ENCODE assay signal across 8 mouse cellular contexts in the genomic region with DNA sequence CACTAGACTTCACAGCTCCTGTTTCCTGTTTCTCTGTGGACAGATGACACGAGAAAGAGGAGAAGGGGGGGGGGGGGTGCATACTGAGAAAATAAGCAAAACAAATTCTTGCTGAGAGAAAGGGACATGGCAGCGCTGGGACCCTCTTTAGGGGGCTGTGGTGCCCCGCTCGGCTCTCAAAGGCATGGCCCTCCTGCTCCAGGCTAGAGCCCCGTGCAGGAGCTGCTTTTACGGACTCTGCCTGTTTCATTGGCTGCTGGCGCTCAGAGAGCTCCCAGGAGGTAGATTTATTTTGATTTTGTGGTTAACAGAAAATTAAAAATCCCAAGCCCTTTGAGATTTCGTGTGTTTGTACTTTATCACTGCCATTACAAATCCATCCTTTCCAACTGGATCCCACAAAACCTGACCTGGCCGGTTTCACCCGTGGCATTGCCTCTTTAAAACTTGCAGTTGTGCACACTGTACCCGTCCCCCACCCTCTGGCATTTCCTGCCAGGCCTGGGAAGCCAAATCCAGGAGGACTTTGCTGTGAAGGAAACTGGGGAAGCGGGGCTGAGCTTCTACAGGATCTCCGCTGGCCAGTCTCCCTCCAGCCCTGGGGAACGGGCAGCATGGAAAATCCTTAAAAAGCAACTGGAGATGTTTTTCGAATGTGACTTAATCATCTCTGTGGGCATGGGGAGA. TPM values are rescaled to one million over a fixed set of nuclear protein-coding genes. Genes with fewer than 3 reads are reported as not detected.
DNase-seq lines count a peak whose midpoint lies in the region; ATAC-seq and TF ChIP-seq lines count a peak whose summit lies in the region.
"Had no signal": no experiment of that assay in that cellular context is flagged by ENCODE, and none has a peak within 500 bp of the region (broad histone marks: within the 10 kb centered on the region; RNA-seq: fewer than 3 reads in every experiment).

No protein-coding gene starts in this region.

- 54% methylated on average over 15 of the region's 15 CpGs for WGBS in embryonic facial prominence, embryonic 10.5 days
- WGBS in intestine, embryonic 16.5 days: 50% methylated on average over 15 of the region's 15 CpGs
- 30% methylated on average over 15 of the region's 15 CpGs for WGBS in lung, postnatal 0 days
- WGBS in forebrain, postnatal 0 days: 77% methylated on average over 15 of the region's 15 CpGs

- intact Hi-C loops in gastrocnemius, postnatal 14 days (cut with DNase I; ENCODE audit: low total_unique reads): no loop called here

- H3K9ac ChIP-seq in intestine, embryonic 16.5 days (ENCODE audit: low read depth, low read length): no peak overlapping the region
- H3K9ac ChIP-seq in lung, postnatal 0 days (replicated peaks; ENCODE audit: low read depth): no peak overlapping the region
- H3K9ac ChIP-seq in forebrain, postnatal 0 days: no peak overlapping the region

- no peak for TF ChIP-seq CTCF in lung, postnatal 0 days (IDR thresholded peaks at IDR 0.05)
- no peak for TF ChIP-seq CTCF in forebrain, postnatal 0 days (IDR thresholded peaks at IDR 0.05; ENCODE audit: low read depth)

- peak overlapping the region; percentile 72 for H3K27ac ChIP-seq in embryonic facial prominence, embryonic 10.5 days (replicated peaks)
- H3K27ac ChIP-seq in intestine, embryonic 16.5 days (ENCODE audit: low read length): peak overlapping the region; percentile 9; the same call in 1 of the 2 replicates
- H3K27ac ChIP-seq in lung, postnatal 0 days (ENCODE audit: low read length): peak overlapping the region; percentile 75
- H3K27ac ChIP-seq in forebrain, postnatal 0 days (ENCODE audit: low read depth, low read length): no peak overlapping the region
- H3K27ac ChIP-seq: macrophage had no signal

- no peak overlapping the region for H3K4me3 ChIP-seq in embryonic facial prominence, embryonic 10.5 days
- no peak overlapping the region for H3K4me3 ChIP-seq in intestine, embryonic 16.5 days (ENCODE audit: low read length)
- no peak overlapping the region for H3K4me3 ChIP-seq in lung, postnatal 0 days (ENCODE audit: low read depth, low read length)
- H3K4me3 ChIP-seq in forebrain, postnatal 0 days (ENCODE audit: low read depth, low read length): no peak overlapping the region

- no peak for ATAC-seq in intestine, embryonic 16.5 days
- peak; percentile 76 for ATAC-seq in lung, postnatal 0 days
- no peak for ATAC-seq in forebrain, postnatal 0 days
- no peak for ATAC-seq in cerebellum, adult (ENCODE audit: insufficient number of reproducible peaks, low FRiP score, low TSS enrichment)

- H3K4me2 ChIP-seq in intestine, embryonic 16.5 days (ENCODE audit: low read depth, low read length): no peak overlapping the region
- no peak overlapping the region for H3K4me2 ChIP-seq in lung, postnatal 0 days (replicated peaks; ENCODE audit: low read depth, low read length)
- no peak overlapping the region for H3K4me2 ChIP-seq in forebrain, postnatal 0 days (ENCODE audit: low read depth)

- peaks cover 26% of the 10 kb centered on the region for H3K4me1 ChIP-seq in embryonic facial prominence, embryonic 10.5 days
- H3K4me1 ChIP-seq in intestine, embryonic 16.5 days (ENCODE audit: control insufficient read depth, insufficient read depth, low read length): peaks cover 9% of the 10 kb centered on the region
- 0 out of 2 replicates have a peak, but pooled peaks cover 7% of the 10 kb centered on the region for H3K4me1 ChIP-seq in lung, postnatal 0 days (ENCODE audit: insufficient read depth, low read depth, low read length)
- H3K4me1 ChIP-seq in forebrain, postnatal 0 days (ENCODE audit: insufficient read depth): no peaks in the 10 kb centered on the region

- no peaks in the 10 kb centered on the region for H3K36me3 ChIP-seq in embryonic facial prominence, embryonic 10.5 days (replicated peaks)
- H3K36me3 ChIP-seq in intestine, embryonic 16.5 days (ENCODE audit: control insufficient read depth, insufficient read depth, low read length): no peaks in the 10 kb centered on the region
- H3K36me3 ChIP-seq in lung, postnatal 0 days (ENCODE audit: insufficient read depth, low read length): no peaks in the 10 kb centered on the region
- peaks cover 11% of the 10 kb centered on the region; the same call in 1 of the 2 replicates for H3K36me3 ChIP-seq in forebrain, postnatal 0 days (ENCODE audit: insufficient read depth)

- TF ChIP-seq EP300 in lung, postnatal 0 days (IDR thresholded peaks at IDR 0.05): peak; percentile 72

- no peaks in the 10 kb centered on the region for H3K9me3 ChIP-seq in embryonic facial prominence, embryonic 10.5 days
- H3K9me3 ChIP-seq in intestine, embryonic 16.5 days (ENCODE audit: control insufficient read depth, low read length): no peaks in the 10 kb centered on the region
- H3K9me3 ChIP-seq in lung, postnatal 0 days (ENCODE audit: low read length): no peaks in the 10 kb centered on the region
- H3K9me3 ChIP-seq in forebrain, postnatal 0 days (ENCODE audit: low read length): no peaks in the 10 kb centered on the region

- DNase-seq in embryonic facial prominence, embryonic 10.5 days (ENCODE audit: low spot score): peak; percentile 48
- peak; percentile 65 for DNase-seq in gastrocnemius, postnatal 14 days
- DNase-seq in lung, postnatal 0 days (ENCODE audit: low spot score): peak; percentile 59
- no peak for DNase-seq in forebrain, postnatal 0 days
- no peak for DNase-seq in right cerebral cortex, postnatal 36 days (ENCODE audit: low spot score in 2 of 2)

- no peaks in the 10 kb centered on the region for H3K27me3 ChIP-seq in embryonic facial prominence, embryonic 10.5 days (replicated peaks; ENCODE audit: low read depth, poor library complexity, severe bottlenecking)
- H3K27me3 ChIP-seq in intestine, embryonic 16.5 days (replicated peaks; ENCODE audit: control insufficient read depth, insufficient read depth, low read length): no peaks in the 10 kb centered on the region
- H3K27me3 ChIP-seq in lung, postnatal 0 days (replicated peaks; ENCODE audit: insufficient read depth, low read length): no peaks in the 10 kb centered on the region
- no peaks in the 10 kb centered on the region for H3K27me3 ChIP-seq in forebrain, postnatal 0 days (ENCODE audit: insufficient read depth, low read length)

RNA-seq across cellular contexts. Expression of gene Gm10309, which starts 5.5 kb away (rescaled TPM):
- polyA plus RNA-seq in embryonic facial prominence, embryonic 10.5 days (2016; fragmentation: Nextera tagmentation; extraction: Ambion mirVana): 0.10 and 0.29 TPM in 2 replicates
- total RNA-seq in gastrocnemius, postnatal 14 days (2021): not detected
- 0.24 and 0.37 TPM in 2 replicates for polyA plus RNA-seq in intestine, embryonic 16.5 days (2015; fragmentation: Nextera tagmentation; extraction: Ambion mirVana)
- 0.30 and 0.54 TPM in 2 replicates for polyA plus RNA-seq in lung, postnatal 0 days (2015; fragmentation: Nextera tagmentation; extraction: Ambion mirVana)
- not detected in 2 replicates for total RNA-seq in forebrain, postnatal 0 days (2014; rRNA removed)
- 0.22 TPM in 1 of 2 replicates, not detected in the other for polyA plus RNA-seq in forebrain, postnatal 0 days (2015; fragmentation: Nextera tagmentation; extraction: Ambion mirVana)
- polyA plus RNA-seq: macrophage had no signal

Comparison
In these comparisons a context has a peak if more than half of its experiments do, and no peak if none do; other contexts are left out.
1. DNase-seq: peak in embryonic facial prominence, embryonic 10.5 days (single experiment), gastrocnemius, postnatal 14 days (single experiment) and lung, postnatal 0 days (single experiment); none in forebrain, postnatal 0 days (single experiment) and right cerebral cortex, postnatal 36 days (0 of 2).